In genomic region chr7:47001125-47001899, GRCm38 (mm10) we compare ENCODE assay signal across 1 mouse cellular context.
TF ChIP-seq lines count a peak whose summit lies in the region.

No protein-coding gene starts in this region.

TF ChIP-seq in MEL, 35 proteins besides CTCF, POLR2A, EP300 and RAD21:
- no peak for TF ChIP-seq USF1 (IDR thresholded peaks at IDR 0.05; ENCODE audit: low read depth, low read length)
- TF ChIP-seq CHD2 (IDR thresholded peaks at IDR 0.05; ENCODE audit: low read length): no peak
- no peak for TF ChIP-seq ZMIZ1 (IDR thresholded peaks at IDR 0.05; ENCODE audit: low read depth, low read length)
- 0 out of 2 replicates have a peak, but pooled peaks have one; percentile 14 for TF ChIP-seq ZNF384 (IDR thresholded peaks at IDR 0.05; ENCODE audit: low read depth, low read length)
- TF ChIP-seq MEF2A (IDR thresholded peaks at IDR 0.05; ENCODE audit: extremely low read depth, insufficient replicate concordance, low read depth, low read length, poor library complexity, severe bottlenecking): no peak
- TF ChIP-seq MAFK (IDR thresholded peaks at IDR 0.05; ENCODE audit: borderline replicate concordance, low read depth, low read length): no peak
- TF ChIP-seq ZKSCAN1 (IDR thresholded peaks at IDR 0.05; ENCODE audit: low read depth, low read length): no peak
- peak; percentile 96 for TF ChIP-seq ETS1 (IDR thresholded peaks at IDR 0.05; ENCODE audit: low read depth, low read length)
- TF ChIP-seq MYB (IDR thresholded peaks at IDR 0.05; ENCODE audit: low read depth, low read length): peak; percentile 59
- TF ChIP-seq ZC3H11A (IDR thresholded peaks at IDR 0.05; ENCODE audit: low read depth, low read length): no peak
- TF ChIP-seq ELF1 (IDR thresholded peaks at IDR 0.05; ENCODE audit: low read depth, low read length): no peak
- no peak for TF ChIP-seq USF2 (IDR thresholded peaks at IDR 0.05; ENCODE audit: borderline replicate concordance in 1 of 2, insufficient read depth in 1 of 2, low read depth in 1 of 2, low read length in 2 of 2)
- TF ChIP-seq POLR2AphosphoS2 (IDR thresholded peaks at IDR 0.05; ENCODE audit: low read length): no peak
- TF ChIP-seq SMC3 (IDR thresholded peaks at IDR 0.05; ENCODE audit: low read depth, low read length): no peak
- TF ChIP-seq TAL1 (IDR thresholded peaks at IDR 0.05; ENCODE audit: low read length): peak; percentile 46
- TF ChIP-seq BHLHE40 (IDR thresholded peaks at IDR 0.05; ENCODE audit: borderline replicate concordance, low read depth, low read length): no peak; the same call in 1 of the 2 replicates
- peak; percentile 80 for TF ChIP-seq TCF12 (IDR thresholded peaks at IDR 0.05; ENCODE audit: low read depth, low read length)
- TF ChIP-seq E2F4 (IDR thresholded peaks at IDR 0.05; ENCODE audit: borderline replicate concordance, low read depth, low read length): no peak
- no peak for TF ChIP-seq HCFC1 (IDR thresholded peaks at IDR 0.05; ENCODE audit: low read depth, low read length)
- TF ChIP-seq MYC (IDR thresholded peaks at IDR 0.05; ENCODE audit: low read depth, low read length): no peak
- TF ChIP-seq TBP (IDR thresholded peaks at IDR 0.05; ENCODE audit: low read depth, low read length): no peak
- TF ChIP-seq MAZ (IDR thresholded peaks at IDR 0.05; ENCODE audit: low read depth, low read length): no peak
- TF ChIP-seq MXI1 (IDR thresholded peaks at IDR 0.05; ENCODE audit: low read depth, low read length): no peak; the same call in 1 of the 2 replicates
- TF ChIP-seq NRF1 (IDR thresholded peaks at IDR 0.05; ENCODE audit: insufficient read depth, low read depth, low read length, poor library complexity, severe bottlenecking): no peak
- no peak for TF ChIP-seq NELFE (IDR thresholded peaks at IDR 0.05; ENCODE audit: low read depth, low read length)
- TF ChIP-seq SIN3A (IDR thresholded peaks at IDR 0.05; ENCODE audit: low read length): peak; percentile 47; the same call in 1 of the 2 replicates
- no peak for TF ChIP-seq GABPA (IDR thresholded peaks at IDR 0.05; ENCODE audit: low read depth, low read length)
- no peak; the same call in 1 of the 2 replicates for TF ChIP-seq MAX (IDR thresholded peaks at IDR 0.05; ENCODE audit: low read length)
- TF ChIP-seq KAT2A (conservative IDR thresholded peaks at IDR 0.05; ENCODE audit: low read depth, low read length): no peak
- TF ChIP-seq JUND (IDR thresholded peaks at IDR 0.05; ENCODE audit: low read depth, low read length): no peak
- no peak for TF ChIP-seq POLR2AphosphoS5 (IDR thresholded peaks at IDR 0.05; ENCODE audit: borderline replicate concordance, low read depth, low read length)
- TF ChIP-seq UBTF (IDR thresholded peaks at IDR 0.05; ENCODE audit: borderline replicate concordance, insufficient read depth, low read depth, low read length): no peak
- TF ChIP-seq RCOR1 (IDR thresholded peaks at IDR 0.05; ENCODE audit: low read depth, low read length): peak; percentile 32
- 0 out of 2 replicates have a peak, but pooled peaks have one; percentile 34 for TF ChIP-seq CHD1 (IDR thresholded peaks at IDR 0.05; ENCODE audit: low read depth, low read length)
- TF ChIP-seq GATA1 (IDR thresholded peaks at IDR 0.05; ENCODE audit: low read depth, low read length): peak; percentile 48; the same call in 1 of the 2 replicates
